Mouse (Mus musculus): Measurements from ENCODE around the gene Slf1. TPM values are rescaled to one million over a fixed set of nuclear protein-coding genes. Genes with fewer than 3 reads are reported as not detected.

Slf1 gene
- polyA plus RNA-seq, 1 experiment: 3.0 TPM

DNA sequence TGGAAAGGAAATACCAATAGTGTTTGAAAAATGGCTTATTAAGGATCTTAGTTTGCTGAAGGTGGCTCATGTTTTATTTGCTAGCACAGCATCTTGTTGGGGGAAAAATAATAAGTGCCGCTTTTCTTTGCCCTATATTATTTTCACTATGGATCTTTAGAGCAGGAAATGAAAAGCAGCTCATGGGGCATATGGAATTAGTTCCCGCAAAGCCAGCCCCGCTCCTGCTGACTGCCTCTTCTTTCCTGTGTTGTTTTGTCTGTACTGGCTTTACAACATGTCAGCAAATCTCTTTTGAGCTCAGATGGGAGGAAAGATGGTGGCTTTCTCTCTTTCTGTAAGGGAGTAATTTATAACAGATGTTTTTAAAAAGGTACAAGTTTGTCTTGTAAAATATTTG, 132.6 kb downstream of the Slf1 start:
- H3ac ChIP-seq (ENCODE audit: control insufficient read depth, insufficient read length, low read depth): no peak overlapping the region
- H3K4me3 ChIP-seq (ENCODE audit: insufficient read depth, poor library complexity, severe bottlenecking): no peak overlapping the region
- H3K79me3 ChIP-seq (ENCODE audit: low read depth): no peaks in the 10 kb centered on the region
- no peaks in the 10 kb centered on the region for H3K79me2 ChIP-seq (ENCODE audit: control insufficient read depth, insufficient read depth)
- H3K27me3 ChIP-seq (ENCODE audit: control insufficient read depth, insufficient read depth, insufficient read length): no peaks in the 10 kb centered on the region
- no peaks in the 10 kb centered on the region for H3K36me3 ChIP-seq (ENCODE audit: control insufficient read depth, insufficient read depth)
- TF ChIP-seq CEBPB (IDR thresholded peaks at IDR 0.05; ENCODE audit: low read depth) (no peak), MYOD1 (IDR thresholded peaks at IDR 0.05; ENCODE audit: control insufficient read depth, insufficient read length, low read depth) (no peak), USF1 (IDR thresholded peaks at IDR 0.05; ENCODE audit: low read depth) (no peak), CTCF (IDR thresholded peaks at IDR 0.05; ENCODE audit: control insufficient read depth, insufficient read depth, insufficient read length) (no peak), MAX (IDR thresholded peaks at IDR 0.05) (no peak), MYOG (IDR thresholded peaks at IDR 0.05; ENCODE audit: control insufficient read depth, extremely low read depth, insufficient read length) (no peak), FOSL1 (IDR thresholded peaks at IDR 0.05; ENCODE audit: insufficient read depth, low read length, poor library complexity, severe bottlenecking) (no peak)

Other genes with a start within 250 kb of the Slf1 start
- 1.4 TPM for gene 2210408I21Rik, start 67 bp upstream of the Slf1 start, polyA plus RNA-seq (2012; fragmentation: generic; extraction: Trizol)